Mouse (Mus musculus): ENCODE measurements around the gene Vapa.

Gene Vapa

DNA sequence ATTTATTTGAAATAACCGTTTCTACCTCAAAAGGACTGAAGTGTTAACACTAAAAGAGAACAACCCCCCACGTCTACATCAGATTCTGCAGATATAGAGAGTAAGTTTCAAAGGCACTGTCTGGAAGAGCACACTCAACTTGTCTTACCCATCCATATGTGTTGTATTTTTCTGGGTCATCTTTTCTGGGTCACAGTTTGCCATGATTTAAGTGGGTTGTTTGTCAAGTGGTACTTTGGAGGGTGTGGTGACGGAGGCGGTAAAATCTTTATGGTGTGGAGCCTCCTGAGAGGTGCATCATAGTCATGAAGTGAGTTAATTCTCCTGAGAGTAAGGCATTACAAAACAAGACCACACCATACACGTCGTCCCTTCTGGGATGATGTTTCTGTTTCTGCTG lies 12.2 kb upstream of the Vapa start:
- in situ Hi-C loops (cut with MboI, MseI) = no loop called here

DNA sequence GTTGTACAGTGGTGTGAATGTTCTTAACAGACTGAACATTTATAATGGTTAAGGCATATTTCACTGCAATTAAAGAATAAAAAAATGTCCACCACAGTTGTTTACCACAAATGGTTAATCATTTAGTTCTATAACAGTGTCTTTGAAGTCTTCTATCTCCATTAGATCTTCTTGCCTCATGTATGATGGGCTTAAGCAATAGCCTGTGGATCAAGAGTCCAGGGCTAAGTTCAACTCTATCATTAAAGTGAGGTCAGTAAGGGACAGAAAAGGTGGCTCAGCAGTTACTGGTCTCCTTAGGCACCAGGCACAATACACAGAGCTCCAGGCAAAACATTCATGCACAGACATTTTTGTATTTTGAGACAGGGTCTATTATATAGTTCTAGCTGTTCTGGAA lies 9.8 kb upstream of the Vapa start:
- in situ Hi-C loops (cut with MboI, MseI) = loop anchor here (25.0 kb wide), 1 partner anchor 1011 kb away; the partner anchor contains the start of gene Man2a1

- in situ Hi-C loops (cut with MboI, MseI) = loop anchor here (25.0 kb wide), 1 partner anchor 1006 kb away; the partner anchor contains the start of gene Man2a1
Measured at GRCm38 (mm10) chr17:65618431-65618830, 5.1 kb upstream of the Vapa start.

DNA sequence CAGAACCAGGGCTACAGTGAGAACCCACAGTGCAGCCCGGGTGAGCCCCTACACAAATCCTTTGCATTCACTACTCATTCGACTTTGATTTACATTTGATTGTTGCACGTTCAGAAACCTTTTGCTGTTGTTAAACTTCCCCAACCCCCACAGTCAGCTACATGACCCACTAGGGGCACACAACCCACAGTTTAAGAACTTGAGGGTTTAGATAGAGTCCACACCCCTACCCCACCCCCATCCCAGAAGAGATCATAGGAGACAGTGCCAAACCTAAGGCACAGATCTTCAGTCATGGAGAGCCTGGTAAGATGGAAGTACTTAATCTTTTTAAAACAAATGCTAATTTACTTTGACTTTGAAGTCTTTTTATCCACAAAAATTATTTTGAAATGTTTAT lies 2.3 kb upstream of the Vapa start:
- in situ Hi-C loops (cut with MboI, MseI) = loop anchor here (25.0 kb wide), 1 partner anchor 1003 kb away; the partner anchor contains the start of gene Man2a1

- in situ Hi-C loops (cut with MboI, MseI) = loop anchor here (25.0 kb wide), 1 partner anchor 1002 kb away; the partner anchor contains the start of gene Man2a1
Measured at GRCm38 (mm10) chr17:65614431-65614830, 1.1 kb upstream of the Vapa start.

- in situ Hi-C loops (cut with MboI, MseI) = loop anchor here (25.0 kb wide), 1 partner anchor 1001 kb away; the partner anchor contains the start of gene Man2a1
Measured at GRCm38 (mm10) chr17:65613142-65613462, 253 bp downstream of the Vapa start.

GRCm38 (mm10) chr17:65612391-65613141 lies 789 bp downstream of the Vapa start:
- in situ Hi-C loops (cut with MboI, MseI) = loop anchor here (25.0 kb wide), 1 partner anchor 1000 kb away; the partner anchor contains the start of gene Man2a1

- in situ Hi-C loops (cut with MboI, MseI) = loop anchor here (25.0 kb wide), 1 partner anchor 999 kb away; the partner anchor contains the start of gene Man2a1
Measured at GRCm38 (mm10) chr17:65611721-65612120, 1.6 kb downstream of the Vapa start.

DNA sequence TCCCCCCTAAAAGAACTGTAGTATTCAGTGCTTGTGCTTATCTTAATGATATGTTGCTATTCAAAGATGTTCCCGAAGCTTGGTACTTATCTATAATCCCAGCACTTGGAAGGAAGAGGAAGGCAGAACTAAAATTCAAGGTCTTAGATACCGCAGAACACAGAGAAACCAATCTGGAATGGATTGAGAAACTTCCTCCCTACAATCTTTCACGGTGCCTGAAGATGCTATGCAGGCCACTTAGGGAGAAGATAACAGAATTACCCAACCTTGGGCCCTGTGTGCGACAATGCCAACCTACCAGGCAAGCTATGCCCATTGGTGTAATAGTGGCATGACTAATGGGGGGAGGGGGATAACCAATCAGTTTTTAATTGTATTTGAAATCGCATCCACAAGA lies 4.6 kb downstream of the Vapa start:
- in situ Hi-C loops (cut with MboI, MseI) = loop anchor here (25.0 kb wide), 1 partner anchor 996 kb away; the partner anchor contains the start of gene Man2a1

- in situ Hi-C loops (cut with MboI, MseI) = loop anchor here (25.0 kb wide), 1 partner anchor 996 kb away; the partner anchor contains the start of gene Man2a1
Measured at GRCm38 (mm10) chr17:65608312-65608687, 5.1 kb downstream of the Vapa start.

GRCm38 (mm10) chr17:65607574-65608311 lies 5.6 kb downstream of the Vapa start:
- in situ Hi-C loops (cut with MboI, MseI) = loop anchor here (25.0 kb wide), 1 partner anchor 995 kb away; the partner anchor contains the start of gene Man2a1

DNA sequence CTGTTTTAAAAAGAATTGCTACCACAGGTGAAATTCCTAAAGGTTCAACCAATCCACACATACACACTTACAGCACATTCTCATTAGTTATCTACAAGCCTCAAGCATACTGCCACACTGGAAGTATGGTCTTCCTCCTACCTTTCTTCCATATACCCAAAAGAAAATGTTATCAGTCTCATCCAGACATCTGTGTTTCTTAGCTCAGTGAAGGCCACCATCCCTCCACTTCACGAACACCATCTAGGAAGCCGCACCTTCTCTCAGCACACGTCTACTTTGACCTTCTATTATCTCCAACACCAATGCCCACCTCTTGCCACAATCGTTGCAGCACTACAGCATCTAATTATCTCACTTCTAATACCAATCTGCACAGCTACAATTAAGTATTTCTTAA lies 7.3 kb downstream of the Vapa start:
- in situ Hi-C loops (cut with MboI, MseI) = loop anchor here (25.0 kb wide), 1 partner anchor 994 kb away; the partner anchor contains the start of gene Man2a1

DNA sequence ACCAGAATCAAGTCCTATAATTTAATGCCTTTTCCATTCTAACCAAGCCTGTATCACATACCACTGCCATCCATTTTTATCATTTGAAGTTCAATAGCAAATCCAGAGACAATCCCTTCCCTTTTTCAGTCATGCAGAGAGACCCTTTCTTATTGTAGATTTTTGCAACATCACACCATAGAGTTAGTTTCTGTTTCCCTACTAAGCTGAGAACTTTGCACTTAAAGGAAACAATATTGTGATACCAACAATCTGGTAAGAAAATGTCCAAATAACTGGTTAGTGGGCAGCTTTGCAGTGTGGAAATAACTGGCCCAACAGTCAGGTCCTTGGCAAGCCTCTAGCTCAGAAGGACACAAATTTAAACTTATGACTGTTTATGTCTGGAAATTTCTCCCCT lies 8.5 kb downstream of the Vapa start:
- in situ Hi-C loops (cut with MboI, MseI) = loop anchor here (25.0 kb wide), 1 partner anchor 993 kb away; the partner anchor contains the start of gene Man2a1

DNA sequence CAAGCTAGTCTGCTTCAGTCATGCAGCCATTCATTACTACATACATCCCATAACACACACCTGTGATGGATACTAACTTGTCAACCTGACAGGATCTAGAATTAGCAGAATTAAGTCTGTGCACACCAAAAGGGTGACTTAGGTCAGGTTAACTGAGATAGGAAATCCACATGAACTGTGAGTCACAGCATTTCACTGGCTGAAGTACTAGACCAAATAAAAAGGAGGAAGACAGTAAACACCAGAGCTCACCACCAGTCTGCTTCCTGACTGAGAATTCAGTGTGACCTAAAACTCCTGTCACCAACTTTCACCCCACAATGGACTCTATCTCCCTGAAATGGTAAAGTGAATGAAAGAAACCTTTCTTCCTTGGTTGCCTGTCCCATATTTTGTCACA lies 9.0 kb downstream of the Vapa start:
- in situ Hi-C loops (cut with MboI, MseI) = loop anchor here (25.0 kb wide), 1 partner anchor 992 kb away; the partner anchor contains the start of gene Man2a1

GRCm38 (mm10) chr17:65597857-65598486 lies 15.4 kb downstream of the Vapa start:
- in situ Hi-C loops (cut with MboI, MseI) = no loop called here

- in situ Hi-C loops (cut with MboI, MseI) = no loop called here
Measured at GRCm38 (mm10) chr17:65594687-65595086, 18.7 kb downstream of the Vapa start.

GRCm38 (mm10) chr17:65586892-65587291 lies 26.5 kb downstream of the Vapa start:
- in situ Hi-C loops (cut with MboI, MseI) = no loop called here

DNA sequence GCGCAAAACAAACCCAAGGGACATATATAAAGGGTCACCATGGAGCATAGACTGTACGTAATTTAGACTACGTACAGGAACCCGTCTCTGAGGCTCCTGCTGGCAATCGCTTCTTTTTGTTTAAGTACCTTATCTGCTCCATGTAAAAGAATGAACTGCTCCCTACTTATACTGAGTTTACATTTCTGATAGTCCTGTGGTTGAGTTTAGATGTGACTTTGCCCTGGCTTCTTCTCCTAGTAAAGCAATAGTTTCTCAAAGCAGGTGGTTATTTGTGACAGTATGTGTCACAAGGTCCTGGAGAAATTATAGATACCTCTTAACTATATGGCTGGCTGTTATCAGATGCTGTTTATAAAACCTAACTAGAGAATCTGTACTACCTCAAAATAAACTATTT lies 31.9 kb downstream of the Vapa start:
- in situ Hi-C loops (cut with MboI, MseI) = no loop called here

- in situ Hi-C loops (cut with MboI, MseI) = no loop called here
Measured at GRCm38 (mm10) chr17:65579766-65580165, 33.6 kb downstream of the Vapa start.

DNA sequence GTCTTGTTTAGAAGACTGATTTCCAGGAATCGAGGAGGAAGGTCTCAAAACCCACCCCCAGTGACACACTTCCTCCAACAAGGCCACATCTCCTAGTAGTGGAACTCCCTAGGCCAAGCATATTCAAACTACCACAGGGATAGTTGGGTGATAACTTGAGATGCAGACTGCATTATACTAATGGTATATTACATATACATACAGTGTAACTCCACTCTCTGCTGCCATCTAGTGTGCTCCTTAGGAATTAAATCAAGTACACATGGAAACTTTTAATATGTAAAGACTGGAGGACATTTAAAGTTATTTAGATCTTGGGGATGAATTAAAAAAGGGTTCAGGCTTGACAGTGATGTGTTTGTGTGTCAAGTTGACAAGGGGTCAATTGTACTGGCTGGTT lies 38.0 kb downstream of the Vapa start:
- in situ Hi-C loops (cut with MboI, MseI) = no loop called here

- in situ Hi-C loops (cut with MboI, MseI) = no loop called here
Measured at GRCm38 (mm10) chr17:65574850-65575249, 38.5 kb downstream of the Vapa start.

- in situ Hi-C loops (cut with MboI, MseI) = no loop called here
Measured at GRCm38 (mm10) chr17:65571866-65572265, 41.5 kb downstream of the Vapa start.
